Mouse (Mus musculus) embryonic facial prominence, embryonic 13.5 days (tissue): ENCODE data around the gene Gpr132. TPM values are rescaled to one million over a fixed set of nuclear protein-coding genes. Genes with fewer than 3 reads are reported as not detected.
A peak's percentile ranks its signal among the peaks of the same experiment; 100 is the strongest.

Experiments
- ATAC-seq: fragments of 200-750 bp; cut with Nextera tagmentation; 2 replicates; pipeline ENCODE4 v1.8.0; 2017; ENCODE audit warnings: low read depth; ENCODE audit not compliant: insufficient number of reproducible peaks, insufficient read depth, low FRiP score, low TSS enrichment
- H3K27ac ChIP-seq: fragments of 300-500 bp; sonication (generic); 2 replicates; pipeline ENCODE4 v1.5.1; 2015; ENCODE audit warnings: moderate library complexity, mild to moderate bottlenecking, inconsistent platforms
- H3K27me3 ChIP-seq: fragments of 300-500 bp; sonication (generic); 2 replicates; pipeline ENCODE4 v1.6.1; 2015; ENCODE audit warnings: mild to moderate bottlenecking, inconsistent platforms
- H3K36me3 ChIP-seq: fragments of 300-500 bp; sonication (generic); 2 replicates; pipeline ENCODE4 v1.6.1; 2015; ENCODE audit warnings: mild to moderate bottlenecking, inconsistent platforms
- H3K4me1 ChIP-seq: fragments of 300-500 bp; sonication (generic); 2 replicates; pipeline ENCODE4 v1.6.1; 2015; ENCODE audit warnings: inconsistent platforms
- H3K4me2 ChIP-seq: fragments of 300-500 bp; sonication (generic); 2 replicates; pipeline ENCODE4 v1.6.1; 2015; ENCODE audit warnings: moderate library complexity, mild to moderate bottlenecking, inconsistent platforms
- H3K4me3 ChIP-seq: fragments of 300-500 bp; sonication (generic); 2 replicates; pipeline ENCODE4 v1.5.1; 2015; ENCODE audit warnings: mild to moderate bottlenecking, inconsistent platforms
- H3K9ac ChIP-seq: fragments of 300-500 bp; sonication (generic); 2 replicates; pipeline ENCODE4 v1.6.1; 2015; ENCODE audit warnings: mild to moderate bottlenecking, inconsistent platforms
- H3K9me3 ChIP-seq: fragments of 300-500 bp; sonication (generic); 2 replicates; pipeline ENCODE4 v1.6.1; 2016; ENCODE audit warnings: inconsistent platforms
- WGBS: fragments of 180-500 bp; shearing (Covaris S2); methylation state at CpG from one replicate; pipeline ENCODE4 v1.1.7; 2015; ENCODE audit warnings: mixed read lengths; 5-methylcytosine and 5-hydroxymethylcytosine counted together
- polyA plus RNA-seq: library from polyadenylated mRNA; unstranded; fragments of >200 nt; fragmentation: Nextera tagmentation; extraction: Ambion mirVana; gene quantifications from 2 replicates; pipeline ENCODE4 v1.2.1, GENCODE M21; 2015

Gene Gpr132
- polyA plus RNA-seq, 1 experiment from 2014 or later = not detected

DNA sequence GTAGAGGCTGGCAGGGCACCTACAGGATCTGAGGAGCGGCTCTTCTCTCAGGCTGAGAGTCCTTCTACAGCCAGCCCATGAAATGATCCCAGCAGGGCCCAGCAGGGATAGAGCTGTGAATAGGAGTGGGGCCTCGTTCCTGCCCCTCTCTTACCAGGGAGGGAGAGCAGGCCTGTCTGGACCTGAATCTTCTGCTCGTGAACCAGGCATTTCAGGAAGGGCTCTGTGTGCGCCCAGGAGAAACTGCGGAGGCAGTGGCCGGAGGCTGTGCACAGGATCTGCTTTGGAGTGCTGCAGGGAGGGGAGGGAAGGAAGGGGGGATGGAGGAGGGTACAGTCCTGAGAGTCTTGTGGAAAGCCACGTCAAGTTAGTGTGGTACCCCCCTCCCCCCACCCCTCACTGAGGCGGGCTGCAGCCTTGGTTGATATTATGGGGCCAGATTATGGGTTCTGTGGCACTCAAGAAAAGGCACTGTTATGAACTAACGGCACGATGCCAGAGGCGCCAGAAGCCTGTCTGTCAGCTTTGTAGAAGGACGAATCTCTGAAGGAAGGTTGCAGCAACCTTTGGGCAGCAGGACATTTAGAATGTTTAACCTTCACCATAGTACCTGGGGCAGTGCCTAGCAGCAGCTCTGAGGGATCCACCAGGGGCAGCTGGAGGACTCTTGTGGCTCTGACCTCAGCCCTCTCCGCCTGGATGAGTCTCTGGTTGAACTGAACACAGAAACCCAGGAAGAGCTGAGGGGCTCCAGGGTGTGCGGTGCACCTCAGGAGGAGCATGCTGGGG is 53.2 kb downstream of the Gpr132 start:
- 68% methylated on average over 14 of the region's 14 CpGs for WGBS
- Histone ChIP-seq H3K27me3 (no peaks in the 10 kb centered on the region), H3K9me3 (no peaks in the 10 kb centered on the region), H3K36me3 (peaks cover 62% of the 10 kb centered on the region), H3K4me1 (peaks cover 9% of the 10 kb centered on the region), H3K27ac (peak overlapping the region; percentile 66; the same call in 1 of the 2 replicates), H3K4me2 (no peak overlapping the region), H3K4me3 (no peak overlapping the region), H3K9ac (no peak overlapping the region)
- 0 out of 2 replicates have a peak, but pooled peaks have one; percentile 21 for ATAC-seq

GRCm38 (mm10) chr12:112813370-112813769 is 54.7 kb downstream of the Gpr132 start:
- ATAC-seq = no peak
- Histone ChIP-seq H3K27ac (no peak overlapping the region), H3K9me3 (no peaks in the 10 kb centered on the region), H3K36me3 (peaks cover 47% of the 10 kb centered on the region), H3K27me3 (0 out of 2 replicates have a peak, but pooled peaks cover 6% of the 10 kb centered on the region), H3K4me2 (no peak overlapping the region), H3K4me3 (no peak overlapping the region), H3K9ac (no peak overlapping the region), H3K4me1 (peaks cover 19% of the 10 kb centered on the region)
- WGBS = 79% methylated on average over 7 of the region's 7 CpGs

- Histone ChIP-seq H3K4me1 (peaks cover 20% of the 10 kb centered on the region), H3K27me3 (0 out of 2 replicates have a peak, but pooled peaks cover 6% of the 10 kb centered on the region), H3K36me3 (peaks cover 18% of the 10 kb centered on the region), H3K27ac (no peak overlapping the region), H3K9ac (peak overlapping the region; percentile 77), H3K9me3 (no peaks in the 10 kb centered on the region), H3K4me3 (peak overlapping the region; percentile 67; the same call in 1 of the 2 replicates), H3K4me2 (peak overlapping the region; percentile 99)
- ATAC-seq = no peak
- 63% methylated on average over 19 of the region's 19 CpGs for WGBS
These were observed 57.7 kb downstream of the Gpr132 start for GRCm38 (mm10) chr12:112810092-112810885.

- H3K4me2 ChIP-seq = peak overlapping the region; percentile 99
These were observed 58.4 kb downstream of the Gpr132 start for GRCm38 (mm10) chr12:112809641-112810040.

GRCm38 (mm10) chr12:112808587-112809364 is 59.3 kb downstream of the Gpr132 start, which contains the start of gene Clba1:
Gene Clba1 (plus strand): TSS chr12:112808937.
- peak within 1 kb of the TSS; percentile 67 for H3K4me3 ChIP-seq
- peak within 1 kb of the TSS; percentile 77 for H3K9ac ChIP-seq
- WGBS = under 1% methylated on average over 64 of the region's 64 CpGs
- H3K9me3 ChIP-seq = no peaks in the 10 kb centered on the region
- peaks cover 6% of the 10 kb centered on the region; the same call in 1 of the 2 replicates for H3K27me3 ChIP-seq
- H3K4me2 ChIP-seq = peak within 1 kb of the TSS; percentile 99
- peaks cover 3% of the 10 kb centered on the region; the same call in 1 of the 2 replicates for H3K36me3 ChIP-seq
- peak; percentile 88 for ATAC-seq
- peaks cover 20% of the 10 kb centered on the region for H3K4me1 ChIP-seq
- peak within 1 kb of the TSS; percentile 44; the same call in 1 of the 2 replicates for H3K27ac ChIP-seq

More at GRCm38 (mm10) chr12:112809641-112810040, 58.4 kb downstream of the Gpr132 start:
- ATAC-seq = no peak
- H3K4me1 ChIP-seq = peaks cover 20% of the 10 kb centered on the region
- 0 out of 2 replicates have a peak, but pooled peaks cover 6% of the 10 kb centered on the region for H3K27me3 ChIP-seq
- no peaks in the 10 kb centered on the region for H3K9me3 ChIP-seq
- 23% methylated on average over 8 of the region's 8 CpGs for WGBS
- H3K36me3 ChIP-seq = peaks cover 12% of the 10 kb centered on the region
- peak overlapping the region; percentile 67 for H3K4me3 ChIP-seq
- peak overlapping the region; percentile 77 for H3K9ac ChIP-seq
- no peak overlapping the region for H3K27ac ChIP-seq

DNA sequence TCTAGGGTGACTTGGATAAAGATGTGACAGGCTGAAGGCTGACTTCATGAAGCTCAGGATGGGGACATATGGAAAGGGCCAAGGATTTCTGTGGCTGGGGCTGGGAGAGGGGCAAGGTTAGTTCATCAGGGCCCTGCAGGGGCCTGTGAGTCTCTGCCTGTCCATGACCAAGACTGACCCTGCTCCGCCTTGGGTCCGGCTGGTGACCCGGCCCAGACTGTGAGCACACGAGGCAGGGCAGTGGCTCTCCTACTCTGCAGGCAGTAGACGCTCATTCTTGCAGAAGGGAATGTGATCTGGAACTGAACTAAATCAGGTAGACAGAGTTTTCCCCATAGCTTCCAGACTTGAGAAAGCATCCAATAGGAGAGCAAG is 59.8 kb downstream of the Gpr132 start:
- ATAC-seq = 0 out of 2 replicates have a peak, but pooled peaks have one; percentile 1
- H3K4me1 ChIP-seq = peaks cover 20% of the 10 kb centered on the region
- H3K9ac ChIP-seq = peak overlapping the region; percentile 77
- peaks cover 8% of the 10 kb centered on the region for H3K27me3 ChIP-seq
- H3K27ac ChIP-seq = peak overlapping the region; percentile 44; the same call in 1 of the 2 replicates
- no peaks in the 10 kb centered on the region for H3K9me3 ChIP-seq
- 56% methylated on average over 5 of the region's 5 CpGs for WGBS
- peak overlapping the region; percentile 99 for H3K4me2 ChIP-seq
- H3K36me3 ChIP-seq = no peaks in the 10 kb centered on the region
- H3K4me3 ChIP-seq = peak overlapping the region; percentile 67

- no peak for ATAC-seq
- Histone ChIP-seq H3K36me3 (no peaks in the 10 kb centered on the region), H3K27me3 (peaks cover 12% of the 10 kb centered on the region), H3K4me2 (peak overlapping the region; percentile 99), H3K9ac (no peak overlapping the region), H3K4me1 (peaks cover 20% of the 10 kb centered on the region), H3K27ac (0 out of 2 replicates have a peak overlapping the region, but pooled peaks have one; percentile 44), H3K4me3 (no peak overlapping the region), H3K9me3 (no peaks in the 10 kb centered on the region)
- 83% methylated on average over 4 of the region's 4 CpGs for WGBS
These were observed 60.2 kb downstream of the Gpr132 start for GRCm38 (mm10) chr12:112807796-112808195.

DNA sequence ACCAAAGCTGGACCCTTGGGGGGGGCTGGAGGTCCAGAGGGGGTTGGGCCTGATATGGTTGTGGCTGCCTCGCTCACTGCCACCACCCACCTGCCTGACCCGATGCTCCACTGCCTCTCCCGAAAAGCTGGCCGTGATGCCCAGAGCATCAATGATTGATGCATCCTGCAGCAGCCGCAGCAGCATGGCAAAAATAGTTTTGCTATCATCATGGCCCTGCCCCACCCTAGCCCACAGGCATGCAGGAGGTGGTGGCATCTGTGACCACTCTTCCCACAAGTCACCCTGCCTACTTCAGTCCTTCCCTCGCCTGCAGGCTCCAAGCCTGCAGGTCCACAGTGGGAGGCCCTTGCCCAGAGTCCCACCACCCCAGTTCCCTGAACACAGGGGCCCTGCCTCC is 62.0 kb downstream of the Gpr132 start:
- peaks cover 36% of the 10 kb centered on the region for H3K4me1 ChIP-seq
- no peak for ATAC-seq
- H3K36me3 ChIP-seq = no peaks in the 10 kb centered on the region
- H3K27me3 ChIP-seq = peaks cover 30% of the 10 kb centered on the region
- H3K27ac ChIP-seq = no peak overlapping the region
- no peaks in the 10 kb centered on the region for H3K9me3 ChIP-seq
- H3K4me3 ChIP-seq = no peak overlapping the region
- H3K9ac ChIP-seq = no peak overlapping the region
- no peak overlapping the region for H3K4me2 ChIP-seq
- 55% methylated on average over 6 of the region's 6 CpGs for WGBS

DNA sequence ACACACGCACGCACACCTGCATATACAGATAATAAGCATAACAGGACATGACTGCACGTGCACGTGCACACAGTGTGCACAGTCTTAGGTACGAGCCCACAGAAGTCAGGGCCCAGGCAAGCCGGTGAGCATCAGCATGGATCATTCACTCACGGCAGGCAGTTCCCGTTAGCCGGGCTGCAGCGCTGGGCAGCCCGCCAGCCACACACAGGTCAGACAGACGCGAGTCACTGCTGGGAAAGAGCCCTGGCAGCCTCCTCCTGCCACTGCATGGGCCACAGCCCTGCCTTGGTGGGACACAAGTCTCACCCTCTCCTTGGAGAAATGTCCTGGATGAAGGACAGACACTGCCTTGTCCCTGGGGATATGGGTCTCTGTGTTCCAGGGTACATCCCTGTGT is 64.0 kb downstream of the Gpr132 start:
- H3K4me1 ChIP-seq = peaks cover 33% of the 10 kb centered on the region
- no peaks in the 10 kb centered on the region for H3K36me3 ChIP-seq
- H3K4me2 ChIP-seq = no peak overlapping the region
- H3K4me3 ChIP-seq = no peak overlapping the region
- H3K9me3 ChIP-seq = no peaks in the 10 kb centered on the region
- WGBS = 43% methylated on average over 13 of the region's 13 CpGs
- peaks cover 33% of the 10 kb centered on the region for H3K27me3 ChIP-seq
- no peak overlapping the region for H3K9ac ChIP-seq
- no peak overlapping the region for H3K27ac ChIP-seq
- ATAC-seq = no peak

DNA sequence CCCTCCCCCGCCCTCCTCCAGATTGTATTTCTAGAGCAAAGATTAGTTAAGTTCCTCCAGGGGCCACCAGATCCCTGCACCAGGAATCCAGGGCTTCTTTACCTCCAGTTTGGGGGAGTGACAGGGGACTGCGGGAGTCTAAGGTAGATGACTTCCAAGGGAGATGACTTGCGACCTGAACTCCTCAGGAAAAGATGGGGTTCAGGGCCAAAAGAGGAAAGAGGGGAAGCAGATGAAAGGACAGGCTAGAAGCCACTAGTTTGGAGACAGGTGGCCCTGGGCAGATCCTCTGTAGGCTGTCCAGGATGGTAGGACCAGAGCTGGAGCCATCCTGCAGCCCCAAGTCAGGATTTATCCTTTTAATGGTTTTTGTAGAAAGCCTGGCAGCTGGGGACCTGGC is 65.1 kb downstream of the Gpr132 start:
- Histone ChIP-seq H3K27me3 (peaks cover 33% of the 10 kb centered on the region), H3K4me3 (no peak overlapping the region)

More for the DNA sequence above, 65.1 kb downstream of the Gpr132 start:
- no peak for ATAC-seq
- H3K36me3 ChIP-seq = no peaks in the 10 kb centered on the region
- WGBS = 14% methylated on average over 3 of the region's 3 CpGs
- peak overlapping the region; percentile 100 for H3K4me2 ChIP-seq
- no peak overlapping the region for H3K9ac ChIP-seq
- peaks cover 40% of the 10 kb centered on the region for H3K4me1 ChIP-seq
- no peaks in the 10 kb centered on the region for H3K9me3 ChIP-seq
- H3K27ac ChIP-seq = no peak overlapping the region
